Mouse (Mus musculus) liver, adult 2 months (tissue): ENCODE data around the gene Ubac2.

Source experiments
- CTCF ChIP-seq: fragments of 200-500 bp; IDR thresholded peaks from 2 replicates; pipeline ENCODE4 v1.5.1; 2011; ENCODE audit warnings: low read depth, low read length, control low read depth
- POLR2A ChIP-seq: fragments of 200-500 bp; IDR thresholded peaks from 2 replicates; pipeline ENCODE4 v1.6.1; 2011; ENCODE audit warnings: low read length, control low read depth; ENCODE audit not compliant: insufficient read depth; ENCODE audit errors: extremely low read depth

DNA sequence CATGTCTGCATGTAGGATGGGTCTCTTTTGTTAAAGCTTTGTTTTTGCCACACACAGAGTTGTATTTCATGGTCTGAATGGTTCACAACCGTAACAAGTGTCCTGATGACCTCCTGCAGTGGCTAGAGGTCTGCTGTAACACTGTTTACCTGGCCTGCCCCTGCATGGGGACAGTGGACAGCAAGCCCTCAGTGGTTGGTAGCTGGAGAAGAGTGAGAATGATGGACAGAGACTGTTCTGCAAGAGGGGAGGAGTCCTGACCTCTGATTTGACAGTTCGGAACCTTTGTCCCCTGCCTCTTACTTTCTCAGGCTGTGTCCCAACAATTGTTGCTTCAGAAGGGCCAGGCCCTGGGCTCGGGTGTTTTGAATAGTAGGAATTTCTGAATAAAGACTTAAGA, 39.8 kb downstream of the Ubac2 start:
- TF ChIP-seq CTCF: no peak
- no peak for TF ChIP-seq POLR2A
